Mouse (Mus musculus) cortical plate, adult 2 months (tissue): ENCODE data around the gene Fbf1.

Experiments used
- CTCF ChIP-seq: fragments of 200-500 bp; IDR thresholded peaks from 2 replicates; pipeline ENCODE4 v1.5.1; 2011; ENCODE audit warnings: mild to moderate bottlenecking, control low read depth, low read length; ENCODE audit not compliant: insufficient read depth; ENCODE audit errors: extremely low read depth
- POLR2A ChIP-seq: fragments of 200-500 bp; IDR thresholded peaks from 2 replicates; pipeline ENCODE4 v1.6.1; 2011; ENCODE audit warnings: mild to moderate bottlenecking, low read length, control low read depth; ENCODE audit not compliant: insufficient read depth; ENCODE audit errors: extremely low read depth

- TF ChIP-seq POLR2A (no peak), CTCF (no peak)
Observed at GRCm38 (mm10) chr11:116176010-116176409, 8.0 kb upstream of the Fbf1 start.
